Mouse (Mus musculus): ENCODE data around the gene 1700025G04Rik. TPM values are rescaled to one million over a fixed set of nuclear protein-coding genes. Genes with fewer than 3 reads are reported as not detected.

1700025G04Rik gene
- total and polyA plus RNA-seq, 2 experiments from 2014 or later, result 25.5 to 43.2 TPM

- Histone ChIP-seq H3K27me3 (ENCODE audit: insufficient read depth, low read length) (no peaks in the 10 kb centered on the region), H3K27ac (ENCODE audit: low read depth, low read length) (no peak overlapping the region), H3K4me2 (ENCODE audit: low read depth) (no peak overlapping the region), H3K9ac (no peak overlapping the region), H3K36me3 (ENCODE audit: insufficient read depth) (no peaks in the 10 kb centered on the region), H3K4me1 (ENCODE audit: insufficient read depth) (no peaks in the 10 kb centered on the region), H3K4me3 (ENCODE audit: low read depth, low read length) (no peak overlapping the region), H3K9me3 (ENCODE audit: low read length) (no peaks in the 10 kb centered on the region)
- ATAC-seq (no peak), DNase-seq (no peak)
- WGBS, result 24% methylated on average over 5 of the region's 5 CpGs
- TF ChIP-seq CTCF (IDR thresholded peaks at IDR 0.05; ENCODE audit: low read depth), result no peak
Observed at GRCm38 (mm10) chr1:152101746-152102145, 11.8 kb upstream of the 1700025G04Rik start.

DNA sequence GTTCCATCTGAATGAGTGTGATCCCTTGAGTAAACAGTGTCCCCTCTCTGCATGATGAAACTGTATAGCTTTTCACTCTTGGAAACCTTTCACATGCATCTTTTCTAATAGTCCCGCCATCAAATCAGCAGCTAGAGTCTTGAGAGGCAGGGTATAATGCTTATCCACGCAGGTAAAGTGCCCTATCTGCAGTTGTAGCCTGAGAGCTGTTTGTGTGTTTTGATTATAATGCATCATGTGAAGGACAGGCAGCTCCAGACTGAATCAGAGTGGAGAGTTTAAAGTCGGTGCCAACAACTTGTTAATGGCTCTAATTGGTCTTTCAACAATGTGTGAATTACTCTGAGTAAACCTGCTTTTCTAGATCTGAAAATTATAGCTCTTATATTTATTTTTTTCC, 6.1 kb upstream of the 1700025G04Rik start:
- H3K4me1 ChIP-seq (ENCODE audit: insufficient read depth), result no peaks in the 10 kb centered on the region
- H3K27ac ChIP-seq (ENCODE audit: low read depth, low read length), result no peak overlapping the region
- H3K4me2 ChIP-seq (ENCODE audit: low read depth), result no peak overlapping the region
- WGBS, result 43% methylated on average over 3 of the region's 3 CpGs
- no peaks in the 10 kb centered on the region for H3K36me3 ChIP-seq (ENCODE audit: insufficient read depth)
- ATAC-seq (no peak), DNase-seq (no peak)
- no peaks in the 10 kb centered on the region for H3K9me3 ChIP-seq (ENCODE audit: low read length)
- no peaks in the 10 kb centered on the region for H3K27me3 ChIP-seq (ENCODE audit: insufficient read depth, low read length)
- no peak for TF ChIP-seq CTCF (IDR thresholded peaks at IDR 0.05; ENCODE audit: low read depth)
- H3K4me3 ChIP-seq (ENCODE audit: low read depth, low read length), result no peak overlapping the region
- no peak overlapping the region for H3K9ac ChIP-seq

DNA sequence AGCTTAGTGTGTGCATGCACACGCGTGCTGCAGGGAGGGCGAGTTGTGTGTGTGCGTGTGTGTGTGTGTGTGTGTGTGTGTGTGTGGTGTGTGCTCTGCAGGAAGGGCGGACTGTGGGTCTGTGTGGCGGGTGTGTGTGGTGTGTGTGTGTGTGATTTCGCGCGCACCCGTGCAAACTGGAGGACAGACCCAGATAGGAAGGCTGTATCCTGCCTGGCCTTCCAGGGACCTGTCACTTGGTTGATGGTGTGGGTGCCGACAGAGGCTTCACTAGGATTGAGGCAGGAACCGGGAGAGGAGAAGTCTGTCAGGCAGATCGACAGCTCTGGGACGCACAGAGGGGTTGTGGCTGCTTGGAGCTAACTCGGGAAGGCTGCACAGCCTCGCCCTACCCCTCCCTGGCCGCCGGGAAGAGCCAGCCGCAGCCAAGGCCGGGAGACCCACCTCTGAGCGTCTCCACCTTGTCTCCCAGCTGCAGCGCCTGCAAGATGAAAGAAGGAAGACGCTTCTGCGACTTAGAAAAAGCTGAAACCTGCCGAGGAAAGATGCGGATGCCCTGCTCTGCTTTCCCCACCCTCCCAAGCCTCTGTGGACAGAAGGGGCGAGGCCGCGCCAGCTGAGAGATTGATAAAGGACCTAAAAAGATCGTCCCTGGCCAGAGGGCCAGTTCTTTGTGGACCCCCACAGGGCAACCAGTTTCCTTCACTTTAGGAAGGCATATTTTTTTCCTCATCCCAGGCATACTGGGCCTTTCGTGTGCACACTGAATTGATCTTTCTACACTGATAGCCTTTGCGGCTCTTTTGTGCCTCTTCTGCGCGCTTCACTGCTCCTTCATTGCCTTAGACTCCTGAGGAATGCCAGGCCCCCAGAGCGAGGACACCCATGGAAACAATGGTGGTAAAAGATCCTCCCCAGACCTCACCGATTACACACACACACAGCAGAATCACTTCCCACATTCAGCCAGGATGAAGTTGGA, 930 bp upstream of the 1700025G04Rik start:
- no peaks in the 10 kb centered on the region for H3K36me3 ChIP-seq (ENCODE audit: insufficient read depth)
- H3K27me3 ChIP-seq (ENCODE audit: insufficient read depth, low read length), result no peaks in the 10 kb centered on the region
- H3K4me2 ChIP-seq (ENCODE audit: low read depth), result peak overlapping the region; percentile 83
- DNase-seq, result peak; percentile 81
- no peak for TF ChIP-seq CTCF (IDR thresholded peaks at IDR 0.05; ENCODE audit: low read depth)
- H3K9ac ChIP-seq, result peak overlapping the region; percentile 91
- 1% methylated on average over 36 of the region's 36 CpGs for WGBS
- H3K4me1 ChIP-seq (ENCODE audit: insufficient read depth), result peaks cover 17% of the 10 kb centered on the region
- no peaks in the 10 kb centered on the region for H3K9me3 ChIP-seq (ENCODE audit: low read length)
- H3K27ac ChIP-seq (ENCODE audit: low read depth, low read length), result peak overlapping the region; percentile 97
- peak overlapping the region; percentile 96 for H3K4me3 ChIP-seq (ENCODE audit: low read depth, low read length)
- ATAC-seq, result peak; percentile 69

GRCm38 (mm10) chr1:152089526-152089925, 399 bp downstream of the 1700025G04Rik start:
- peak; percentile 59 for ATAC-seq
- TF ChIP-seq CTCF (IDR thresholded peaks at IDR 0.05; ENCODE audit: low read depth), result no peak
- peaks cover 19% of the 10 kb centered on the region for H3K4me1 ChIP-seq (ENCODE audit: insufficient read depth)
- H3K9me3 ChIP-seq (ENCODE audit: low read length), result no peaks in the 10 kb centered on the region
- WGBS, result 9% methylated on average over 25 of the region's 25 CpGs
- no peaks in the 10 kb centered on the region for H3K36me3 ChIP-seq (ENCODE audit: insufficient read depth)
- peak overlapping the region; percentile 97 for H3K27ac ChIP-seq (ENCODE audit: low read depth, low read length)
- H3K9ac ChIP-seq, result peak overlapping the region; percentile 91
- peak; percentile 78 for DNase-seq
- no peaks in the 10 kb centered on the region for H3K27me3 ChIP-seq (ENCODE audit: insufficient read depth, low read length)
- H3K4me2 ChIP-seq (ENCODE audit: low read depth), result peak overlapping the region; percentile 83
- H3K4me3 ChIP-seq (ENCODE audit: low read depth, low read length), result peak overlapping the region; percentile 96

DNA sequence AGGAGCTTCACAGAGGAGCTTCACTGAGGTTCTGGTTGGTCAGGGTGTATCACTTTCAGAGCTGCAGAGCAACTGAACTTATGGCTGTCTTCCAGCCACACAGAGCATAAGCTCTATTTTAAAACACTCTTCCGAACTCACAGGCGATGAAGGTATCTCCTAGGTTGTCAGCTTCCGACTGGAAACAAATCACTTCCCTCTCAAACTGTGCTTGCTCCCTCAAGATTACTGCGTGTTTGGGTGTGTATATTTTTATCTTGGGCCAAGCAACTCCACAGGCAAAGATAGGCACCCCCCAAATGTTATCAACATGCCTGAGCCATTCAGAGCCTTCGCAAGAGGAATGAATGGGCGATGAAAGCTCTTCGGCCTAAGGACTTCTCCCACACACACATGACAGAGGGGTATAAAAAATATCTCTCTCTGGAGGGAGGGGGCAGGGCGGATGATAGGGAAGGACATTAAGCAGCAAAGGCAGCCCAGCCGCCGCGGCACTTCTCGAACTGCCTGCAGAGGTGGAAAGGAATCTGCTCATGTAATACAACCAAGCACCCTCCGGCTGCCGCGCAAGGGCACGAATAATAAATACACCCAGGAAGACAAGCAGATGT, 1.0 kb downstream of the 1700025G04Rik start:
- Histone ChIP-seq H3K9me3 (ENCODE audit: low read length) (no peaks in the 10 kb centered on the region), H3K4me2 (ENCODE audit: low read depth) (peak overlapping the region; percentile 83), H3K27me3 (ENCODE audit: insufficient read depth, low read length) (no peaks in the 10 kb centered on the region), H3K9ac (peak overlapping the region; percentile 91), H3K36me3 (ENCODE audit: insufficient read depth) (no peaks in the 10 kb centered on the region), H3K27ac (ENCODE audit: low read depth, low read length) (peak overlapping the region; percentile 97), H3K4me3 (ENCODE audit: low read depth, low read length) (peak overlapping the region; percentile 96), H3K4me1 (ENCODE audit: insufficient read depth) (peaks cover 20% of the 10 kb centered on the region)
- no peak for TF ChIP-seq CTCF (IDR thresholded peaks at IDR 0.05; ENCODE audit: low read depth)
- ATAC-seq (no peak), DNase-seq (peak; percentile 64)
- WGBS, result 2% methylated on average over 16 of the region's 16 CpGs

GRCm38 (mm10) chr1:152088030-152088429, 1.9 kb downstream of the 1700025G04Rik start:
- Histone ChIP-seq H3K9ac (no peak overlapping the region; the same call in 1 of the 2 replicates), H3K27ac (ENCODE audit: low read depth, low read length) (no peak overlapping the region), H3K36me3 (ENCODE audit: insufficient read depth) (no peaks in the 10 kb centered on the region), H3K4me2 (ENCODE audit: low read depth) (peak overlapping the region; percentile 83), H3K27me3 (ENCODE audit: insufficient read depth, low read length) (no peaks in the 10 kb centered on the region), H3K4me1 (ENCODE audit: insufficient read depth) (peaks cover 20% of the 10 kb centered on the region), H3K4me3 (ENCODE audit: low read depth, low read length) (peak overlapping the region; percentile 96), H3K9me3 (ENCODE audit: low read length) (no peaks in the 10 kb centered on the region)
- ATAC-seq (no peak), DNase-seq (no peak)
- WGBS, result 32% methylated on average over 5 of the region's 5 CpGs
- TF ChIP-seq CTCF (IDR thresholded peaks at IDR 0.05; ENCODE audit: low read depth), result no peak

- H3K27me3 ChIP-seq (ENCODE audit: insufficient read depth, low read length), result no peaks in the 10 kb centered on the region
- H3K4me3 ChIP-seq (ENCODE audit: low read depth, low read length), result 0 out of 2 replicates have a peak overlapping the region, but pooled peaks have one; percentile 2
- peaks cover 20% of the 10 kb centered on the region for H3K4me1 ChIP-seq (ENCODE audit: insufficient read depth)
- 16% methylated on average over 3 of the region's 3 CpGs for WGBS
- H3K4me2 ChIP-seq (ENCODE audit: low read depth), result peak overlapping the region; percentile 83
- H3K27ac ChIP-seq (ENCODE audit: low read depth, low read length), result no peak overlapping the region
- ATAC-seq, result no peak
- no peaks in the 10 kb centered on the region for H3K9me3 ChIP-seq (ENCODE audit: low read length)
- no peak overlapping the region for H3K9ac ChIP-seq
- no peak for TF ChIP-seq CTCF (IDR thresholded peaks at IDR 0.05; ENCODE audit: low read depth)
- no peak for DNase-seq
- H3K36me3 ChIP-seq (ENCODE audit: insufficient read depth), result no peaks in the 10 kb centered on the region
Observed at GRCm38 (mm10) chr1:152086951-152087350, 3.0 kb downstream of the 1700025G04Rik start.
